Mouse (Mus musculus): Measurements from ENCODE around the gene Txnrd2.

Gene Txnrd2

DNA sequence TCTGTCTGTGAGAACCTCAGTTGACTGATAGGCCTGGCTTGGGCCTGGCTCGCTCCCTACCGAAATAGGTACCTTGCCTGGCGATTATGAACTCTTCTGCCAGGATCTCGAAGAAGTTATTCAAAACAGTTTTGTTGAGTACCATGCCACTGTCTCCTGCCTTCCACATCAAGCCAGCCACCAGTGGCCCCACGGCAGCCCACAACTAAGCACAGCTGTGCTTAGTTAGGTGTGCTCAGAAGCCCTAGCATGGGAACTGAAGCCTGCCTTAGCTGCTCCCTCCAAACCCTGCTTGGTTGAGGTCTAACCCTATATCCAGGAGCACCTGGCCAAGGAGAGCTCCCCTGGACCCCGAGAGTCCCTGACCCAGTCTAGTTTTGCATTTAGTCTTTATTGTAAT, 75.3 kb downstream of the Txnrd2 start:
- no peak for TF ChIP-seq NANOG (IDR thresholded peaks at IDR 0.05; ENCODE audit: borderline replicate concordance, low read length)
- no peak for TF ChIP-seq CTCF (conservative IDR thresholded peaks at IDR 0.05; ENCODE audit: low read length)
- no peak for TF ChIP-seq POU5F1 (IDR thresholded peaks at IDR 0.05; ENCODE audit: borderline replicate concordance, low read length)
- Histone ChIP-seq H3K9me3 (ENCODE audit: low read length) (no peaks in the 10 kb centered on the region), H3K4me3 (replicated peaks; ENCODE audit: low read length) (no peak overlapping the region), H3K27me3 (ENCODE audit: insufficient read depth, low read length) (no peaks in the 10 kb centered on the region), H3K4me1 (replicated peaks; ENCODE audit: low read depth, low read length) (peaks cover 40% of the 10 kb centered on the region), H3K36me3 (ENCODE audit: insufficient read depth, low read length) (peaks cover 48% of the 10 kb centered on the region)

DNA sequence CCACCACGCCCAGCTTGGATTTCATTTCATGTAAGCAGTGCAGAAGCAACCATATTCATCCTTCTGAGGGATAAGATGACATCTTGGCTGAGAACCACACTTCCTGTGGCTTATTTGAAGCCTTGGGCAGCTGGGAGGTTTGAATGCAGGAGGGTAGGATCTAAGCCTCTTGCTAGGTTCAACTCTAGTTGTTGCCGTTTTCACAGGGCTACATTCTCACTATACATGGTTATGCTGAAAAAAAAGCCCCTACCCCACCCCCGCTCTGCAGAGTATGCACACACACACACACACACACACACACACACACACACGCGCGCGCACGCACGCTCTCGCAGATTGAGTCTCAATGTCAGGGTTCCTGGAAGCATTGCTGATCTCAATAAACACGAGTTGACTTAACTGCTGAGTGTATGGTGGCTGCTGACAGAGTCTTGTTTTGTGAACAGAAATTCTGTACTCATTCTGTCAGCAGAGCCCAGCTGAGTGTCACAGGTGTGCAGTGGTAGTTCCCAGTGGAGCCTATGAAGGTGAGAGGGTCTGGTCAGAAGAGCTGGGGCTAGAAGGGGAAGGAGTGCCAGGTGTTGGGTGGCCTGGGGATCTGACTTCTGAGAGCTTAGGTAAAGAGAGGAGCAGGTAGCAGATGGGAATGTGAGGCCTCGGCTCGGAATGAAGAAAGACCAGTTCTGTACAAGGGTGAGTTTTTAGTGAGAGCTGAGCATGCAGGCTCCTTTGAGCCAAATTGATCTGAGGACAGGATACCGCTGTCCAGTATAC, 77.6 kb downstream of the Txnrd2 start:
- Histone ChIP-seq H3K9me3 (ENCODE audit: low read length) (no peaks in the 10 kb centered on the region), H3K27me3 (ENCODE audit: insufficient read depth, low read length) (no peaks in the 10 kb centered on the region), H3K4me3 (replicated peaks; ENCODE audit: low read length) (no peak overlapping the region), H3K4me1 (replicated peaks; ENCODE audit: low read depth, low read length) (peaks cover 25% of the 10 kb centered on the region), H3K36me3 (ENCODE audit: insufficient read depth, low read length) (peaks cover 53% of the 10 kb centered on the region)
- no peak for TF ChIP-seq POU5F1 (IDR thresholded peaks at IDR 0.05; ENCODE audit: borderline replicate concordance, low read length)
- TF ChIP-seq NANOG (IDR thresholded peaks at IDR 0.05; ENCODE audit: borderline replicate concordance, low read length): no peak
- TF ChIP-seq CTCF (conservative IDR thresholded peaks at IDR 0.05; ENCODE audit: low read length): no peak

DNA sequence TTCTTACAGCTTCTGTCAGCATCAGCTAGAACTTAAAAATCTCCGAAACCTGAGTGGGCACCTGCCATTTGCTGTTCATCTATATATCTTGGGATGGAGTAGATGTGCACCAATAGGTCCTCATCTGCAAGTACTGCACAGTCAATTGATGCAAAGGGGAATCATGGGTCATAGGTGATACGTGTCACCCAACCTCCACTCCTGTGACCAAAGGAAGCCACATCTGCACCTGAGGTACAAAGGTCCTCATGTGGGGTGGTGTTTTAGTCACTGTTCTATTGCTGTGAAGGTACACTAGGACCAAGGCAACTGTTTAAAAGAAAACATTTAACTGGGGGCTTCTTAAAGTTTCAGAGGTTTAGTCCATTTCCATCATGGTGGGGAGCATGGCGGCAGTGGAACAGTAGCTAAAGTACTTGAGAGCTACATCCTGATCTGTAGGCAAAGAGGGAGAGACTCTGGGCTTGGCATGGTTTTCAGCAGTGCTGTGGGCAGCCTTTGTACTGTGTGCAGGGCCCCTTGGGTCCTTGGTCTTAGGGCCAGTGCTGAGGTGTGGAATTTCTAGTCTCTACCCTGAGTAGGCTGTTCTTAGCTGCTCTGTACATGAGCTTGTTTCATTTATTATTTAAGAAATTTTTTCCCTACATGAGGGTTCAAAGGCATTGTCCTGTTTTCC, 80.5 kb downstream of the Txnrd2 start:
- Histone ChIP-seq H3K9me3 (ENCODE audit: low read length) (no peaks in the 10 kb centered on the region), H3K4me3 (replicated peaks; ENCODE audit: low read length) (no peak overlapping the region), H3K36me3 (ENCODE audit: insufficient read depth, low read length) (peaks cover 42% of the 10 kb centered on the region), H3K27me3 (ENCODE audit: insufficient read depth, low read length) (no peaks in the 10 kb centered on the region), H3K4me1 (replicated peaks; ENCODE audit: low read depth, low read length) (peaks cover 14% of the 10 kb centered on the region)
- TF ChIP-seq NANOG (IDR thresholded peaks at IDR 0.05; ENCODE audit: borderline replicate concordance, low read length) (no peak), POU5F1 (IDR thresholded peaks at IDR 0.05; ENCODE audit: borderline replicate concordance, low read length) (no peak), CTCF (conservative IDR thresholded peaks at IDR 0.05; ENCODE audit: low read length) (no peak)

DNA sequence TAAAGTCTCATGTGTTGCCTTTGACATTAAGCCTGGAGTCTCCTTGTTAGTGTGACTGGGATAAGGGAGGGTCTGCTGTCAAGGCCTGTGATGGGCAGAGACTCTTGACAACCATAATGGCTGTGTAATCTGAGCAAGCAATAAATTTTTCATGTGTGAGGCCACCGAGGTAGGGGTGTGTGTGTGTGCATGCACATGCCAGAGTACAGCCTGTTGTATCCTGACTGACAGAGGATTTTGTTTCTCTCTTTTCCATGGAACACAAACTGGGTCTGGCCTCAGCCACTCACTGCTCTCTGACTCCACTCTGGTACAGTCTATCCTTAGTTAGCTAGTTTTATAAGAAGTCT, 81.0 kb downstream of the Txnrd2 start:
- H3K4me1 ChIP-seq (replicated peaks; ENCODE audit: low read depth, low read length): peaks cover 14% of the 10 kb centered on the region
- H3K4me3 ChIP-seq (replicated peaks; ENCODE audit: low read length): no peak overlapping the region
- TF ChIP-seq POU5F1 (IDR thresholded peaks at IDR 0.05; ENCODE audit: borderline replicate concordance, low read length) (no peak), NANOG (IDR thresholded peaks at IDR 0.05; ENCODE audit: borderline replicate concordance, low read length) (no peak), CTCF (conservative IDR thresholded peaks at IDR 0.05; ENCODE audit: low read length) (no peak)
- peaks cover 37% of the 10 kb centered on the region for H3K36me3 ChIP-seq (ENCODE audit: insufficient read depth, low read length)
- H3K27me3 ChIP-seq (ENCODE audit: insufficient read depth, low read length): no peaks in the 10 kb centered on the region
- H3K9me3 ChIP-seq (ENCODE audit: low read length): no peaks in the 10 kb centered on the region

DNA sequence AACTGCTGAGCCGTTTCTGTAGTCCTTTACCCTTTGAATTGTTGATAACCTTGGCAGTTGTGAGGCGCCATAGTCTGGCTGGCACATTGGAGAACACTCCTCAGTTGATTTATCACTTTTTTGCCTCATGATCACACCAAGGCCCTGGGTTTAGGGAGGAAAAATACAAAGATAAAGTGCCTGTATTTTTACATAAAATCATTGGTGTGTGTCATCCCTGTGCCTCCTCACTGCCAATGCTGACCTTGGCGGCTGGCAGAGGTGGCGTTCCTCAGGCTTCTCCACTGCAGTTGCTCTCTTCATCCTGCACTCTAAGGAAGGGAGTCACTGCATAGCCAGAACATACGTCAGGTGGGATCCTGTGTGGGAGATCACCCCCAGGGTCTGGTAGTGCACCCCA, 85.6 kb downstream of the Txnrd2 start:
- Histone ChIP-seq H3K4me3 (replicated peaks; ENCODE audit: low read length) (no peak overlapping the region), H3K27me3 (ENCODE audit: insufficient read depth, low read length) (no peaks in the 10 kb centered on the region), H3K9me3 (ENCODE audit: low read length) (no peaks in the 10 kb centered on the region), H3K4me1 (replicated peaks; ENCODE audit: low read depth, low read length) (peaks cover 12% of the 10 kb centered on the region), H3K36me3 (ENCODE audit: insufficient read depth, low read length) (peaks cover 11% of the 10 kb centered on the region; the same call in 1 of the 2 replicates)
- no peak for TF ChIP-seq NANOG (IDR thresholded peaks at IDR 0.05; ENCODE audit: borderline replicate concordance, low read length)
- no peak for TF ChIP-seq CTCF (conservative IDR thresholded peaks at IDR 0.05; ENCODE audit: low read length)
- TF ChIP-seq POU5F1 (IDR thresholded peaks at IDR 0.05; ENCODE audit: borderline replicate concordance, low read length): no peak

DNA sequence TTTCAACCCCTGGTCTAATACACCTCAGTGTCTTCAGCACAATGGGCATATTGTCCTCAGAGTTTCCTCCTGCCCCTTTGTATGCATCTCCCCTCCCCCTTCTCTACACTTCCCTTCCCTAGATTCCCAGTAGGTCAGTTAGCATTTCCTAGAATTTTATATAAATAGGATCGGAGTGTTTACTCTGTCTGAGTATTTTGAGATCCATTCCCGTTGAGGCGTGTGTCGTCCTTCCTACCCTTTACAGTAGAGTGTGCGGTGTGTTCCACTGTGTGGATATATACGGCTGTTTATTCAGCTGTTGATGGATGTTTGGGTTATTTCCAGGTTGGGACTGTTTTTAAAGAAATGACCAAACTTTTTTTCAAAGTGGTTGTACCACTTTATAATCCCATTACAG, 87.3 kb downstream of the Txnrd2 start:
- H3K4me3 ChIP-seq (replicated peaks; ENCODE audit: low read length): no peak overlapping the region
- H3K36me3 ChIP-seq (ENCODE audit: insufficient read depth, low read length): peaks cover 9% of the 10 kb centered on the region; the same call in 1 of the 2 replicates
- peaks cover 12% of the 10 kb centered on the region for H3K4me1 ChIP-seq (replicated peaks; ENCODE audit: low read depth, low read length)
- no peaks in the 10 kb centered on the region for H3K27me3 ChIP-seq (ENCODE audit: insufficient read depth, low read length)
- TF ChIP-seq NANOG (IDR thresholded peaks at IDR 0.05; ENCODE audit: borderline replicate concordance, low read length) (no peak), CTCF (conservative IDR thresholded peaks at IDR 0.05; ENCODE audit: low read length) (no peak), POU5F1 (IDR thresholded peaks at IDR 0.05; ENCODE audit: borderline replicate concordance, low read length) (no peak)
- H3K9me3 ChIP-seq (ENCODE audit: low read length): no peaks in the 10 kb centered on the region

DNA sequence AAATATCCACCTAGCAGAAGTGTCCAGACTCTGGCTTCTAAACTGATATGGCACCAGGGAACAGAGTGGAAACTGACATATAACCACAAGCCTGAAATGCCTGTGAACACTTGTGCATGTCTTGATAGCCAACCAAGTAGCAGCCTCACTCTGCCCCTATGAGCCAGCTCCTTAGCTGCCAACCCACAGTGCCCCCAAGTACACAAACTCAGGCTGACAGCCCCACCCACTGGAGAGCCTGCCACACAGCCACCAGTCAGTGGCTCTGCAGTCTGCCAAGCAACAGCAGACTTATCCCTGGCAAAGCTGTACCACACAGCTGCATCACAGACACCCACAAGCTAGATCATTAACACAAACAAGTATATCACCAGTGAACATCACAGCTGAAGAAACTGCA, 91.9 kb downstream of the Txnrd2 start:
- no peak overlapping the region for H3K4me3 ChIP-seq (replicated peaks; ENCODE audit: low read length)
- H3K9me3 ChIP-seq (ENCODE audit: low read length): no peaks in the 10 kb centered on the region
- TF ChIP-seq POU5F1 (IDR thresholded peaks at IDR 0.05; ENCODE audit: borderline replicate concordance, low read length) (no peak), CTCF (conservative IDR thresholded peaks at IDR 0.05; ENCODE audit: low read length) (no peak)
- no peaks in the 10 kb centered on the region for H3K4me1 ChIP-seq (replicated peaks; ENCODE audit: low read depth, low read length)
- H3K27me3 ChIP-seq (ENCODE audit: insufficient read depth, low read length): no peaks in the 10 kb centered on the region
- no peaks in the 10 kb centered on the region for H3K36me3 ChIP-seq (ENCODE audit: insufficient read depth, low read length)

DNA sequence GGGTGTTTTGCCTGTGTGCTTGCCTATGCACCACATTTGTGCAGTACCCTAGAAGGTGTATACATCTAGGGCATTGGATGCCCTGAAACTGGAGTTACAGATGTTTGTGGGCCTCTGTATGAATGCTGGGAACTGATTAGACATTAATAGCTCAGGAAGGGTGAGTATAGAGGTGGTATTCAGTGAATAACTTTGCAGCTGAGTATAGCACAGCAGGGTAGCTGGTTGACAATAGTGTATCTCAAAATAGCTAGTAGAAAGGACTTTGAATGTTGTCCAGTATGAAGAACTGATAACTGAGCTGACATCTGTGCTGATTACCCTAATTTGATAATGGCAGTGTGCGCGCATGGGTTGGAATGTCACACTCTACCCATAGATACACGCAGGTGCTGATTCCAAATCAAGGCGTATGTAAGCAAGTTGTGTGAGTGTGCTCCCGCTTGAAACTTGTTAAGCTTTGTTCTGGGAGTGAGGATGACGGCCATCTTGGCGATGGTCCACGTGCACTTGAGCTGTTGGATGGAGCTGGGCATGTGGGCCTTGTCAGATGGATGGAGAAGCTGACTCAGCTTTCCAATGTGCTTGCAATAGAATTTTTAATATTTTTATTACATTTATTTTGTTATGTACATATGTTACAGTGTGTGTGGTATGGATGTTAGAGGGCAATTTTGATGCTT, 97.5 kb downstream of the Txnrd2 start:
- no peaks in the 10 kb centered on the region; the same call in 1 of the 2 replicates for H3K36me3 ChIP-seq (ENCODE audit: insufficient read depth, low read length)
- TF ChIP-seq NANOG (IDR thresholded peaks at IDR 0.05; ENCODE audit: borderline replicate concordance, low read length): no peak
- TF ChIP-seq CTCF (conservative IDR thresholded peaks at IDR 0.05; ENCODE audit: low read length): no peak
- no peaks in the 10 kb centered on the region for H3K9me3 ChIP-seq (ENCODE audit: low read length)
- H3K4me3 ChIP-seq (replicated peaks; ENCODE audit: low read length): no peak overlapping the region
- H3K4me1 ChIP-seq (replicated peaks; ENCODE audit: low read depth, low read length): no peaks in the 10 kb centered on the region
- no peaks in the 10 kb centered on the region for H3K27me3 ChIP-seq (ENCODE audit: insufficient read depth, low read length)
